Mouse (Mus musculus) mouse trophoblast stem cell (cell line): ENCODE results near the gene Dmkn.

Source experiments
- in situ Hi-C, 2 experiments: fragments of 300-500 bp; cut with MseI, MboI; formaldehyde crosslinking; loops; 2 replicates in 1 of 2; 3 replicates in 1 of 2; pipeline ENCODE4 v1.15.1; 2025

The Dmkn gene

DNA sequence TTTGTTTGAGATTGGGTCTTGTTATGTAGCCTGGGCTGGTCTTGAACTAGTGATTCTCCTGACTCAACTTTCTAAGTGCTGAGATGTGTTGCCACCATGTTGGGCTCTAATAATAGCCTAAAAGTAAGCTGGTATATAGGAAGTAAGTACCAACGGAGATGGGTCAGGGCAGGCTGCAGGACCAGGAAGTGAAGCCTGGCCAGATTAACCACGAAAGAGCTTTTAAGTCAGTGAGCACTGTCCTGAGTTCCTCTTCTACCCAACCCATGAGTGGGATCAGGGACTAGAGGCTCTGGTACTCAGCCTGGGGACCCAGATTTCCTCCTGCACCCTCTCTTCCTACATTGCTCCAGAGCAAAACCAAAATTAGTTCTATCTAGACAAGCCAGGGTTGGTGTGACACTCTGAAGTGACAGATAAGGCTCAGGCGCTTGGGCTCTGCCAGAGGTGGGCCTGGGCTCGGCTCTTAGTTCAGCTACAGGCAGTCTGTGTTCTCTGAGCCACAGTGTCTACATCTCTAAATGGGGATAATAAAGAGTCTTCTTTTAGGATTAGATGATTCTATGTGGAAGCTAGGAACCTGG lies 1.7 kb upstream of the Dmkn start:
- in situ Hi-C loops = no loop called here

DNA sequence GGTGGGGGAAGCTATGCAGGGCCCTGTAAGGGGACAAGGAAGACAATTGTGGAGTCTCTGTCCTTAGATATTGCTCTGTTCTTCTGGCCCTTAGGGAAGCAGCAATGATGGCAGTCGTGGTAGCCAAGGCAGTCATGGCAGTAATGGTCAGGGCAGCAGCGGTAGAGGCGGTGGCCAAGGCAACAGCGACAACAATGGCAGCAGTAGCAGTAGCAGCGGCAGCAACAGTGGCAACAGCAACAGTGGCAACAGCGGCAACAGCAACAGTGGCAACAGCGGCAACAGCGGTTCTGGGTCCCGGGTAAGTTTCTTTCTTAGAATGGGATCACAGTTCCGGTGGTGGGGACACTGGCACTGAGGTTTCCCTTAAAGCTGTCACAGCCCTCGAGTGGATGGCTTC lies 1.6 kb downstream of the Dmkn start:
- in situ Hi-C loops = no loop called here

DNA sequence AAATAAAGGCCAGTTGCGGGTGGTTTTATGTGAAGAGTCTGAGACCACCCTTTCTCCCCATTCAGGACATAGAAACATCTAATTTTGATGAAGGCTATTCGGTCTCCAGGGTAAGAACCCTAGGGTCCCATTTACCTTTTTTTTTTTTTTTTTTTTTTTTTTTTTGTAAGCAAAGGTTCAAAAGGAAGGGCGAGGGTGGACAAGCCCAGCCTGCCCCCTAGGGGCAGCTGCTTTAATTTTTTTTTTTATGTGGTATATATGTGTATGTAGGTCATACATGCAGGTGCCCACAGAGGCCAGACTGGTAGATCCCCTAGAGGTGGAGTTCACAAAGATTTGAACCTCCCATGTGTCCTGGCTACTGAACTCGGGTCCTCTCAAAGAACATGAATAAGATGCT lies 2.9 kb downstream of the Dmkn start:
- in situ Hi-C loops = no loop called here

DNA sequence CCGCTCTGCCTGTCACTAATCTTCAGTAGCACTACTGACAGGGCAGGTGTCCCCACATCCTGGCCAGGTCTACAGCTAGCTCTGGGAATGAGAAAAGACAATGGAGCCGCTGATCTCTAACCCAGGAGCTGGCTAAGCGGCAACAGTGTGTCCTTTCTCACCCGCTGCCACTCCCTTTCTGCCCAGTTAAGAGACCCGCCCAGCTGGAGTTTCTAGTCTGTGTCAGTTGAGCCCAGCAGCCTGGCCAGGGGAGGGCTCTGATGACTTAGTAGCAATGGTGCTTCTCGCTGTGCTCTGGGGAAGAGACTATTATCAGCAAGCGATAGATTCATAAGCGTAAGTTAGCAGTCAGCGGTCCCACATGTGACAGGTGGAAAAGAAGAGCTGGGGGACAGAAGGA lies 5.7 kb downstream of the Dmkn start:
- in situ Hi-C loops = no loop called here

DNA sequence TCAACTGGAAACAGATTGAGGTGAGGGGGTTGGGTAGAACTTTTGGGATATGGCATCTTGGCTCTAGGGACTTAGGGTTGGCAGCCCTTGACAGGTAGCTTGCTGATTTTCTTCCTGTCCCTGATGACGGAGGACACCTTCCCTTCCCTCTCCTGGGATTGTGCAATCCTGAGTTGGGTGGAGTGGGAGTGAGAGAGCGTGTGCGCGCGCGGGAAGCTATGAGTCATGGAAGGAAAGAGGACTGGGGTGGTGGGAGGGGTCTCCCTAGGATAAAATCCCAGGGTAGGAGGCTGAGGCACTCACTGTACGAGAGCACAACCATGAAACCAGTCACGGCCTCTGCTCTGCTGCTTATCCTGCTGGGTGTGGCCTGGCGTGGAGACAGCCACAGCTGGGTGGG lies 12.5 kb downstream of the Dmkn start:
- in situ Hi-C loops = no loop called here

DNA sequence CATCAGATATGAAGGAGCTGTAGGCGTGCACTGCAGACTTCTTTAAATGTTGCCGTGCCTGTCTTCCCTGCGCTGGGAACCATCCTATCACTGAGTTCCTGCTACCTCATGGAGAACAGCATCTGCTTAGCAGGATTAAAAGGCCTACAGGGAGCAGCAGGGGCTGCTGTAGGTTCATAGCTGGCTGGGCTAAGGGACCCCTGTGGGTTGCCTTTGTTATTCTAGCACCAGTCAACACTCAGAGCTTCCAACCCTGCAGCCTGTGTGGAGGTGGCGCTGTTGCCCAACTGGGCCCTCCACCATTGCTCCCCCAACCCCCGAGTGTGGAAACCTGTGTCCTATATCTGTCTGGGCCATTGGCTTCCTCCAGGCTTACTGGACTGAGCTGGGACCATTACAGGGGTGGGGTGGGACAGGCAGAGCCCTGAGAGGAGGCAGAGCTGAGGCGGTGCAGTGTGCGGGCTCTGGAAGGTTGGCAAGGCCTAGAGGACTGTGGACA lies 13.6 kb downstream of the Dmkn start:
- in situ Hi-C loops = no loop called here

DNA sequence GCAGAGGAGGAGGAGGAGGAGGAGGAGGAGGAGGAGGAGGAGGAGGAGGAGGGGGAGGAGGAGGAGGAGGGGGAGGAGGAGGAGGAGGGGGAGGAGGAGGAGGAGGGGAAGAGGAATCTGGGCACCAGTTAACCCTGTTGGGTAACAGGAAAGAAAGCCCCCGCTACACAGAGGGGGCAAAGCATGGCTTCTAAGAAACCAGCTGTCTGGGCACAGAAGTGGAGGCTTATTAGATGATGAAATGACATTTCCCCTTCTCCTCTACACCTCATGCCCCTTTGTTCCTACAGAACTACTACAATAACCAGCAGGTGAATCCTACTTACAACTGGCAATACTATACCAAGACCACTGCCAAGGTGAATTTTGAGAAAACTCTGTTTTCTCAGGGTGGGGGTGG lies 14.4 kb downstream of the Dmkn start:
- in situ Hi-C loops = no loop called here

DNA sequence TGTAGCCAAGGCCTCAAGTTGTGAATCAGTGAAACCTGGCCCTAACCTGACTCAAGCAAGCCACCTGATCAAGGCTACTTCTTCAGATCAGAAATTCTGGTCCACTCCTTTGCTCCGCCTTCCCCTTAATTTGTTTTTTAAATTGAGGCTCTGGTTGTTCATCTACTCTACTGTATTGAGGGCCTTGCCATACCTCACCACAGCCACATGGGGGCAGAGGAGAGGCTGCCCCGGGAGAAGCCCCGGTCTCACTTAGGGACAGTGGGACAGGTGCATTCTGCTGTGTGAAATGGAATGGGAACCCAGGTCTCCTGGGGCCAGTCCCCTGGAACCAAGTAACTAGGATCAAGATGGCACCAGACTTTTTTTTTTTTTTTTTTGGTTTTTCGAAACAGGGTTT lies 18.2 kb downstream of the Dmkn start:
- in situ Hi-C loops = no loop called here

DNA sequence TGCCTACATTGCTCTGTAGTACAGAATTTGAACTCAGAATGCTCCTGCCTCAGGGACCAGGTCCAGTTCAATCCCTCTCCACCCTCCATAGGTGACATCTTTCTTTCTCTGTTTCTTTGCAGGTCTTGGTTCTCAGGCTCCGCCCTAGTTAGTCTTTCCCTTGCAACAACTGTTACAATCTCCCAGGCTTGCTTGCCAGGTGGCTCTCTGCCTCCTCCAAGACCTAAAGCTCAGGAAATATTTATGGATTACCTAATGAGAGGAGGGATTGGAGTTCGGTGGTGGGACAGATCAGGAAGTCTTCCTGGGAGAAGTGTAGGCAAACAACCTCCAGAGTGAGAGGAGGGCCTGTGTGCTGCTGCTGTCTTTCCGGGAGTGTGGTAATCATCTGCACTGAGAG lies 19.1 kb downstream of the Dmkn start:
- in situ Hi-C loops = no loop called here

DNA sequence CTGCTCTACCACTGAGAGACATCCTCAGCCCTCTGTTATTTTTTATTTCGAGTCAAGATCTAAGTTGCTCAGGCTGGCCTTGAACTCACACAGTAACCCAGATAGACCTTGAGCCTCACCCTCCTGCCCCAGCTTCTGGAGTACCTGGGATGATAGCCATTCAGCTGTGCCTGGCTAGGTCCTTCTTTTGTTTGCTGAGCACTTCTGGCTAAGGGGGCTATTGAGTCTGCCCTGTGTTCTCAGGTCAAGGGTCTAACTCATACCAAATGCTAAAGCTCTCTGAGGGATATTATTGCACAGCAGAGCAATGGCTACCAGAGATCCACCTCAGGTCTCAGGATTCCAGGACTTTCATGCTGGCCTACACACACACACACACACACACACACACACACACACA lies 21.6 kb downstream of the Dmkn start:
- in situ Hi-C loops = no loop called here

DNA sequence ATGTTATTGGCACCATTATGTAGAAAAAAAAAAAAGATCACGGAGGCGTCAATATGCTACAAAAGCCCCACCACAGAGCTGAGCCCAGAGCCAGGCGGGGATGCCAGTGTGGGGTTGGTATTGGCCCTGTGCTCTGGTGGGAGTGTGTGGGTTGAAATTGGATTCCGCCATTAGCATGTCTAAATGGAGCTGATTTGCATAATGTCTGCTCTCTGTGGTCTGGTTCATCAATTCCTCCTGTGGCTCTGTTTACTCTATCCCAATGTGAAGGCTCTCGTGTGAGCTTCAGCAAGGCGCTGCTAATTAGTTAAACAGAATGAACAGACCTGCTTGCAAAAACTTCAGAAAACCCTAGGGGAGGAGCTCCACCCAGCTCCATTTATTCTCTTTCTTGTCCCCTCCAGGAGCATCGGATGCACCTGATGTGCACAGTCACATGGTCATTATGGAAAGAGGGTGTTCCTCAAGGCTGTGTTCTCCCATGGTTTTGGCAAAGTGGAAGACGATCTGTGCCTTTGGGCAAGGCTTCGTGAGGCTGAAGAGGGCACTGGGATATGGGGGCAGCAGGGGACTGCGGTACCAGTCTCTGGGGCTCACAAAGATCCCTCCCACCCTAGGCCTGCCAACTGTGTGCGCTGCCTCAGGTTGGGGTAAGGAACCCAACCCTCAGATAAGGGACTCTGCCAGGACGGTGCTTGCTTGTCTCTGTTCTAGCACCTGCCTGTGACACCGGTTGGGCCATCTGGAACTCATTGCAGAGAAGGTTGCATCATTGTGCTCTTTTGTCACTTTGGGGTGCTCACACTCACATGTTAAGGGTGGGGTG lies 22.4 kb downstream of the Dmkn start:
- in situ Hi-C loops = no loop called here

DNA sequence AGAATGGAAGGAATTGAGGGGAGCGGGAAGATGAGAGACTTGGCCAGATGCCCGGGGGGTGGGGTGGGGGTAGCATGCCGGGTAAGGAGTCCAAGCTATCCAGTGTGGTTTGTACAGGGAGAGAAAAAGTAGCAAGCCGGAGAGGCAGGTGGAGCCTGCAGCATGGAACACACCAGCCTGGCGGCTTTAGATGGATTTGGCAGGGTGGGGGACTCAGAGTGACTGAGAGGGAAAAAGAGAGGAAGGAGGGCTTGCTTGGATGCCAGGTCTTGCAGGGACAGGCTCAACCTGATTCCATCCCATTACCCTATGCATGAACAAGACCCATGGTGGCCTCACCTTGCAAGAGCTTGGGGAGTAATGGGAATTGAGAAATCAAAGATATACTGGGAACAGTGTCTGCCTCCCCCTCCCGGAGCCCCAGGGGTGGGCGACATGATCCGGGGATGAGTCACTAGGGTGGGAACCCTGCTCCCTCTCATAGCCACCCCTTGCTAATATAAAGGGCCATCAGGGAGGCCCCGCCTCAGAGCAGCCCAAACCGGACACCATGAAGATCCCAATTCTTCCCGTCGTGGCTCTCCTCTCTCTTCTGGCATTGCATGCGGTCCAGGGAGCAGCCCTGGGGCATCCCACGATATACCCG lies 23.9 kb downstream of the Dmkn start, which contains the start of gene Krtdap:
Gene Krtdap, plus strand, starts transcription at position 520 of the 646 bp plus-strand sequence.
- in situ Hi-C loops = no loop called here

DNA sequence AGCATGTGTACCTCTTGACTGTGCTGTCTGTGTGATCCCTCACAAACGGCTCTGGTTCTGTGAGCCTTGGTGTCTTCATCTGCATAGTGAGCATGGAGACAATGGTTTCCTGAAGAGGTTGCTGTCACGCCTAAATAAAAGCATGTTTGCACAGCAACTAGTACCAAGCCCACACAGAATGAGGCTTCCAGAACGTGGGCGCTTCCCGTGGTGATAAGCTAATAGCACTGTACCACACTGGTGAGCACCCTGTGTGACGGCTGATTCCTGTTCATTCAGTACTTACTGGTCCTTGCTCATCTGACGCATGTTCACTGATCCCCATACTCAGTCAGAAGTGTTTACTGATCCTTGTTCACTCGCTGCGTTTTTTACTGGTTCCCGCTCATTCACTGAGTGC lies 26.6 kb downstream of the Dmkn start:
- in situ Hi-C loops = no loop called here

DNA sequence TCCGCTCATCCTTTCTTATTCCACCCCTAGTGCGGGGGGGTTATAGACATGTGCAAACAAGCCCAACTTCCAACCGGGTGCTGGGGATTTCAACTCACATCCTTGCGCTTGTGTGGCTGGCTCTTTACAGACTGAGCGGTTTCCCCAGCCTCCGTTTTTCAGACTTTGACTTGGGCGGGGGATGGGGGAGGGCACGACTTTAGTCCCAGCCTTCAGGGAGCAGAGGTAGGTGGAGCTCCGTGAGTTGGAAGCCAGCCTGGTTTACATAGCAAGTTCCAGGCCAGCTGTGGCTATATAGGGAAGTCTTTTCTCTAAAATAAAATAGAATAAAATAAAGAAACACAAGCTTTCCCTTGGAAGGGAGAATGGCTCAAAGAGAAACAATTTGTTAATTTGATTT lies 28.4 kb downstream of the Dmkn start:
- in situ Hi-C loops = no loop called here

DNA sequence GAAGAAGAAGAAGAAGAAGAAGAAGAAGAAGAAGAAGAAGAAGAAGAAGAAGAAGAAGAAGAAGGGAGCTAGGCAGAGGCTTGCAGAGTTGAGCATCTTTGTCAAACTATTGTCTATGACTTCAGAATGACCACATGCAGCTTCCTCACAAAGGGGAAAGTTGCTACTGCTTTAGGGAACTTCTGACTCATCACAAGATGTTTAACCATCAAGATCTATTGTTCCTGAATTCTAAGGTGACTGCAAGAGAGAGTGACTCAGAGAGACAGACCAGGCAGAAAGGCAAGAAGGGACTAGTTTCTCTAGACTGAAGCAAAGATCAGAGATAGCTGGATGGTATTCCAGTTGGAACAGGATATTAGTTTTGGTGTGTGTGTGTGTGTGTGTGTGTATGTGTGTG lies 31.4 kb downstream of the Dmkn start:
- in situ Hi-C loops = no loop called here

DNA sequence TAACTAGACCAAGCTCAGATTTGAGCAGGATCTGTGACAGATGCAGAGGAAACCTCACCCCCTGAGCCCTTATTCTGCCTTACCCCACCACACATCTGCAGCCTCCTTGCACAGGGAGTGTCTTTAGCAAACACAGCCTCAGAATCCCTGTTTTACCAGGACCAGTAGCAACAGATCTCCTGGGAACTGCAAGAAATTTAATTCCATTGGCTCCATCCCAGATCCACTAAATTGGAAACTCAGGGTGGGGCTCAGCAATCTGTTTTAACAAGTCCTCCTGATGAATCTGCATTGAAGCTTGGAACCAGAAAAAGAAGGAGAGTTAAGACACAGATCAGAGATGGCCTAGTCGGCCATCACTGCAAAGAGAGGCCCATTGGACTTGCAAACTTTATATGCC lies 33.2 kb downstream of the Dmkn start:
- in situ Hi-C loops = no loop called here

DNA sequence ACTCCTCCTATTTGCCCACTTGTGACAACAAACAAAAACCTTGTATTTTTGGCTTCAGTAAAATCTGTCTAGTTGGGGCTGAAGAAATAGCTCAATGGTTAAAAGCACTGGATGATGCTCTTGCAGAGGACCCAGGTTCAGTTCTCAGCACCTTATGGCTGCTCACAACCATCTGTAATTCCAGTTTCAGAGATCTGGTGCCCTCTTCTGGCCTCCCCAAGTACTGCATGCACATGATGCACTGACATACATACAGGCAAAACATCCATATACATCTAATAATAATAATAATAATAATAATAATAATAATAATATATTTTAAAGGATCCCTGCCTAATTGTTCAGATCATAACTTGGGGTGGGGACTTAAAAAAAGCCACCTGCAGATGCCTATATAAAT lies 37.1 kb downstream of the Dmkn start:
- in situ Hi-C loops = loop anchor here in 1 of 2 experiments (5.0 kb wide), 1 partner anchor 62 kb away; the partner anchor contains the start of gene Ffar1

DNA sequence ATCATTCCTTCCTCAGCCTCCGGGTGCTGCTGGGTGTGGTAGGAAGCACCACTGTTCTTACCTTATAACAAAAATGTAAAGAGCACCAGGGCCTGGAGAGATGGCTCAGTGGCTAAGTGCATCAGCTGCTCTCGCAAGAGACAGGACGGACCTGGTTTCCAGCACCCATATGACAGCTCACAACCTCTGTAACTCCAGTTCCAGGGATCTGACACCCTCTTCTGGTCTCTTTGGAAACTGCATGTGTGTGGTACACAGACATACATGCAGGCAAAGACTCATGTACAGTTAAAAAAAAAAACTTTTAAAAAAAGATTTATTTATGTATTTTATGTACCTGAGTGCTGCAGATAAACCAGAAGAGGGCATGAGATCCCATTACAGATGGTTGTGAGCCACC lies 39.7 kb downstream of the Dmkn start:
- in situ Hi-C loops = loop anchor here in 1 of 2 experiments (5.0 kb wide), 1 partner anchor 59 kb away; the partner anchor contains the start of gene Ffar1

DNA sequence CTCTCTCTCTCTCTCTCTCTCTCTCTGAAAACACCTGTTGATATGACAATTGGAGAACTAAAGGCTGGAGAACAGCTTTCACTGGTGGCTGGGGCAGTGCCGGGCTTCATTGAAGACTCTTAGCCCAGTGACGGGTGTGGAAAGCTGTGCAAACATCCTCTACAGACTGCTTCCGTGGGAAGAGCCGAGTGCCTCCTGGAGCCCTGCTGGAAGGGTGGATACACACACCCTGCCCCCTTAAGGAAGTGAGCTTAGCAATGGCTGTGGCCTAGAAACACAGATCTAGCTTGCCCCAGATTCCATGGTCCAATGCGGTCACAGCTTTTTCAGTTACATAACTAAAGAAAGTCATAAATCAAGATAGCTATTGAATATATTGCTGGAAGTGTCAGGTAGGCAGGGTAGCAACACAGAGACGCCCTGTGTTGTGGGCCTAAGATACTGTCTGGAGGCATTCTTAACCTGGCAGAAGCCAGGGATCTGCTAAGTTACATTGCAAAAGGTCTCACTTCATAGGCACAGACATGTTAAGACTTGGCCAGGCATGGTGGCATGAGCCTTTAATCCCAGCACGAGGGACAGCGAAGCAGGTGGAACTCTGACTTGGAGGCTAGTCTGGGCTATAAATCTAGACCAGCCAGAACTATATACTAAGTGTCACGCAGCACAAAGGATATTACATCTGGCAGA lies 40.6 kb downstream of the Dmkn start:
- in situ Hi-C loops = loop anchor here in 1 of 2 experiments (5.0 kb wide), 1 partner anchor 58 kb away; the partner anchor contains the start of gene Ffar1

DNA sequence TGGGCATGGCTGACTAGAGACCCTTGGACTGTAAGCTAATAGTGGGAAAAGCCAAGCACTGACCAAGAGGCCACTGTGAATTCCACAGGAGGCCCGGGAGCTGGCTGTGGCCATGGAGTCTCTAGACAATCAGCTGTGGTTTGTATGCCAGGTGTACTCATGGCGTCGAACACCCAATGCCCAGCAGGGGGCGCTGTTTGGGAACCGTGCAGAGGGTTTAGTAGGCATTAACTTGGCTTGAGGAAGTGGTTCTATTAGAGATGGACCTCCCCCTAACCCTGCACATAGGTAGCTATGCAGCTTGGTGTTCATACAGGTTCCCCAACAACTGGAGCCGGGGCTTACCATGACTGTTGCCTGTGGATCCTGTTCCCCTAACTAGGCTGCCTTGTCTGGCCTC lies 42.4 kb downstream of the Dmkn start:
- in situ Hi-C loops = no loop called here

DNA sequence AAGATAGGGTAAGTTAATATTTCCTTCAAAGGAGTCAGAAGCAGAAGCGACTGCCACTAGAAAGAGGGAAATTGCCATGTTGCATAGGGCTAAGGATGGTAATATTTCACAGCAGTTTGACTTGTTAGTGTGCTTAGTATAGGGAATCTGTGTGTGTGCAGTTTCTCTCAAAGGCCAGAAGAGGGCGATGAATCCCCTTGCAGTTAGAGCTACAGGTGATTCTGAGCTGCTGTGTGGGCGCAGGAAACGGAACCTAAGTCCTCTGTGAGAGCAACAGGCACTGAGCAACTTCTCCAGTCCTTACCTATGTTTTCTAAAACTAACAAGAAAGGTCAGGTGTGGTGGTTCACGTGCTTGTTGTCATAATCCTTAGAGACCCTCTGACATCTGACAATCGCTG lies 46.8 kb downstream of the Dmkn start:
- in situ Hi-C loops = loop anchor here in 1 of 2 experiments (5.0 kb wide), 1 partner anchor 47 kb away; the partner anchor contains the start of gene Ffar3
